Mouse (Mus musculus): ENCODE data around the gene 3110040M04Rik.
"Not testable (repeated sequence)": the region's sequence is repeated elsewhere in the genome, so short reads cannot be mapped to it uniquely, and the experiment has no call there.

Gene 3110040M04Rik

DNA sequence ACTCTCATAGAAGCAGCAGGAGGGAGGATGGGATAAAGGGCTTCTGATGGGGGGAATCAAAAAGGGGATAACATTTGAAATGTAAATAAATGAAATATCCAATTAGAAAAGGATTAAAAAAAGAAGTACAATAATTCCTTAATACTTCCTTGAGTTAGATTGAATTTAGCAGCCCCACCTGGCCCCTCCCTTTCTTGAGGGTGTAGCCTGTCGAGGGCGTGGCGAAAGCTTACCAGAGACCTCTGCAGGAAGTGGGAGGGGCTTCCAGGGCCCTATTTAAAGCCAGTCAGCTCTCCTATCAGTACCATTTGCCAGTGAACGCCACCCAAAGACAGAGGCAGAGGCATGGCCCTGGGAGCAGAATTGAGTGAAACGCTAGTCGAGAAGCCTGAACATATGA is at the start of gene 3110040M04Rik:
Gene 3110040M04Rik (plus strand): TSS at position 304 of the 400 bp plus-strand sequence.
- CTCF ChIA-PET, POLR2A ChIA-PET: not testable (repeated sequence)

DNA sequence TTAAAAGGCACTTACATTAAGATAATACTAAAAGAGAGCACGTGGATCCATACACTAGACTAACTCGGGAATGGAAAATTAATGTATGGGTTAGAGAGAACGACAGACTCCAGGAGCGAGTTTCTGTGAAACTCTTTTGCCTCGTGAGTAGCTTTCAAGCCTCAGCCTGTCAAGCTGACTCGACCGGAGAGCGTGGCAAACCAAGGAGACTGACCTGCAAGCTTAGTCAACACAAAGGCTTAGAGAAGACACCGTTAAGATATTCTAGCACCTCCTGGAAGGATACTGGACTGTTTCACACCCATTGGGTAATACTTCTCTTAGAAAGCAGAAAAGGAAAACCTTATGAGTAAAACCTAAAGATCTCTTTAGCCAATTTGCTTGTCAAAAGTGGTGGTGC is 49.8 kb upstream of the 3110040M04Rik start:
- POLR2A ChIA-PET, CTCF ChIA-PET: not testable (repeated sequence)

DNA sequence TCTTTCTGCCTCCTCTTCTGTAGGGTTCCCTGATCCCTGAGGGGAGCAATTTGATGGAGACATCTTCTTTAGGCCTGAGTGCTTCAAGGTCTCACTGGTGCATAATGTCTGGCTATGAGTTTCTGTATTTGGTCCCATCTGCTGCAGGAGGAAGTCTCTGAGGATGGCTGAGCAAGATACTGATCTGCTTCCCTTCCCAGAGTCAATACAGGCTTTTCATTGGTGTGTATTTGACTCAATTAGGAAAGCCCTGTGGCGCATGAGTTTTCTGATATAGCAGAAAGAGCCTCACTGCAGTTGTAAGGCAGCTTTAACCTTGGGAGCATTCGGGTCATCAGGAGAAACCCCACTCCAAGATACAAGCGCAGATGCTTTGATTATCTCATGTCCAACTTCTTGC is 47.8 kb upstream of the 3110040M04Rik start:
- ChIA-PET CTCF (no interaction called here), POLR2A (no interaction called here)

DNA sequence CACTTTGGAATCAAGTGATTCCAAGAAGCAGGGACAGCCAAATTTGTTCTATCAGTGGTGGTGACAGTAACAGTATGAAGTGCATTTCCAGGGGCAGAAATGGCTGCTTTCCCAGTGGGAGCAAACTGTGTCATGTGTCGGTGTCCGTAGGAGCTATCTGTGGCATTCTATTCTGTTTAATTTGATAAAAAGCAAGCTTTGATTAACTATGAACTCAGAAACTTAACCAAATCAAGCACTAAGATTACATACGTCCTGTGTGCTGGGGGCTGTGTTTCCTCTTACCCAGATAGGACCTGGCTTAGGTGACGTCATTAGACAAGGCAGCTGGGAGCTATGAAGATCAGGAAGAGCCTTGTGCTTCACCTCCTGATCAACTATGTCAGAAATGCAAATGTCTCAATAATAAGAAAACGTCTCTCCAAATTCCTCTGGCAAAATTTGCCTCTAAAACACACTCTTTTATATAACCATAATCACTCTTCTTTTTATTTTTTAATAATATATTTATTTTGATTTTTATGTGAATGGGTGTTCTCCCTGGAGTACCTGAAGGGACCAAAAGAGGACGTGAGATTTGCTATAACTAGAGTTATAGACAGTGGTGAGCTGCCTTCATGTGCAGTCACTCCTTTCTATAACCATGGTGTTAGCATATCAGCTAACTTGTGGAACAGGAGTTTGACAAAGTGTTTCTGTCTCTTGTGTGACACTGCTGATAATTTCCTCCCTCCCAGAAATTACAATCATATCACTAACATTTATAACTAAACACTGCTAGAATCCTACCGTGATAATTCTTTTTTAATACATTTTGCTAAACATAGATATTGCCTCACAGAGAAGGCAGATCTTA is 46.9 kb upstream of the 3110040M04Rik start:
- CTCF ChIA-PET, result no interaction called here
- POLR2A ChIA-PET, result no interaction called here

DNA sequence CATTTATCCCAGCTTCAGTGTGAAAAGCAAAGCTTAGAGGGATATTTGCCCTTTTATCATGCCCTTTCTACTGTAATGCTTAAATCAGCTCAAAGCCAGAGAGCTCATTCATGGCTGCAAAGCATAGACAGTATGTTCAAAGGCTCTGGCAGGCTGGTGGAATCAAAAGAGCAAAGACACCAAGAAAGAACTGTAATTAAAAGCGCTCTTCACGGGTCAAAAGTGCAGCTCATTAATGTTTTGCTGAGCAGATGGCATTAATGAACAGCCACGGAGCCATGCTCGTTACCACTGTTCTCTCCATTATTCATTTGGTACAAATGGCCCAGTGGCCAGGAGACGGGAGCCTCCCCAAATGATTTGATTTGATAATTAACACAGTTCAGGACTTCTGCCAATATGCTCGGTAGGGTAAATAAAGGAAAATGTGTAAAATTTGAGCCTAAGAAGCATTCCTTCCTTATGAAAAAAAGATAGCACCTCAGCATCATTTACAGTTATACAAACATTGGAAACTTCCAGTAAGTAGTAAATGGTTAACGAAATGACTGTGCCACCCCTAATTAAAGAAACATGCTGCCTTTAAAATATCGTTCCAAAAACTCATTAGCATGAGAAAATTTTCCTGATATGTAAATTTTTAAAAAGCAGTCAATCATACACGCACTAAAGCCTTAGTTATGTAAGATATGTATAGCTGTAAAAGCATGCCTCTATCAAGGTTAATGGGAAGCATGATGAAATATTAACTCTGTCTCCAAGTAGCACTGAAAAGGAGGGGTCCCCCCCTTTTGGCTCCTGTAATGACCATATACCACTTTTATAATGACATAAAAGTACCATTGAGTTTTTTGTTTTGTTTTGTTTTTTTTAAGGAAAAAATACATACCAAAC is 45.7 kb upstream of the 3110040M04Rik start:
- ChIA-PET POLR2A (no interaction called here), CTCF (interaction anchor here in 1 of 4 experiments (0.8 kb wide), 1 partner anchor 194 kb away, joined by 3 read pairs; no protein-coding TSS in a partner anchor)

DNA sequence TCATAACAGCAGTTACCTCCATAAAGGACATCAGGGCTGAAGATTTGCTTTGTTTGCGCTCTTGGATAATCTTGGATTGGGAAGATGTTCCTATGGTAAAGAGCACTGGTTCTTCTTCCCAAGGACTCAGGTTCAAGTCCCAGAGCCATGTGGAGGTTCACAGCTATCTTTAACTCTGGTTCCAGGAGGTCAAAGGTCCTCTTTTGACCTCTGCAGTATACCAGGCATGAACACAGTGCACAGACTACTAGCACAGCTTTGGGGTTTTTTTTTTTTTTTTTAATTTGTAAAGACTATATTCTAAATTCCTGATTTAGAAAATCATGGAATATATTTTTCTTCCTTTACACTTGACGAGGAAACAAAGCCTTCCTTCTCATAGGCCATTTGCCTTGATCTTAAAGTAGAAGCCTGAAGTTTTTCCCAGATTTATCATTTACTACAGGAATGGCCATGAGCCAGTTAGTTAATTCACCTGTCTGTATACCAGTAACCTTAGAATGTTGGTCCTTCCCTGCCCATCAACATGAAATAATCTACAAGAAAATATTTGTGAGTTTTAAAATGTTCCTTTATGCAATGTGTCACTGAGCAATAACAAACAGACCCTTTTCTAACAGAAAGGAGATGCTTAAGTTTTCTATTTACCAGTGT is 44.9 kb upstream of the 3110040M04Rik start:
- POLR2A ChIA-PET, result no interaction called here
- CTCF ChIA-PET, result no interaction called here

DNA sequence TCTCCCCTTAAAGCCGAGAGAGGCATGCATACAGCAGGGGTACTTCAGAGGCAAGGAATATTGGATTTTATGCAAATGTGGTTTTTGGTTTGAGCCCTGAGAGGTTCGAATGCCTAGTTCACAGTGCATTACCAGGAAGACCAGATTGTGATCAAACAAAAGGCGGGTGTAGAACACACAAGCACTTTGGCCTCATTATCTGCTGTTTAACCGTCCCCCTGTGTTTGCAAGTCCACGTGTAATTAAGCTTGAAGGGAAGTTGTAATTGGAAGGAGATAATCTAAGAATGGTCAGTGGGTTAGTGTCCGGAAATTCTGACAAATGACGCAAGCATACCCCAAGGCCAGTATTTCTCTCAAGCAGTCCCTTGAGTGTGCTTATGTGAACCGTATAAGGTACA is 37.9 kb upstream of the 3110040M04Rik start:
- POLR2A ChIA-PET, result interaction anchor here in 1 of 4 experiments (2.5 kb wide), 1 partner anchor 12 kb away, joined by 23 read pairs; no protein-coding TSS in a partner anchor
- CTCF ChIA-PET, result no interaction called here

DNA sequence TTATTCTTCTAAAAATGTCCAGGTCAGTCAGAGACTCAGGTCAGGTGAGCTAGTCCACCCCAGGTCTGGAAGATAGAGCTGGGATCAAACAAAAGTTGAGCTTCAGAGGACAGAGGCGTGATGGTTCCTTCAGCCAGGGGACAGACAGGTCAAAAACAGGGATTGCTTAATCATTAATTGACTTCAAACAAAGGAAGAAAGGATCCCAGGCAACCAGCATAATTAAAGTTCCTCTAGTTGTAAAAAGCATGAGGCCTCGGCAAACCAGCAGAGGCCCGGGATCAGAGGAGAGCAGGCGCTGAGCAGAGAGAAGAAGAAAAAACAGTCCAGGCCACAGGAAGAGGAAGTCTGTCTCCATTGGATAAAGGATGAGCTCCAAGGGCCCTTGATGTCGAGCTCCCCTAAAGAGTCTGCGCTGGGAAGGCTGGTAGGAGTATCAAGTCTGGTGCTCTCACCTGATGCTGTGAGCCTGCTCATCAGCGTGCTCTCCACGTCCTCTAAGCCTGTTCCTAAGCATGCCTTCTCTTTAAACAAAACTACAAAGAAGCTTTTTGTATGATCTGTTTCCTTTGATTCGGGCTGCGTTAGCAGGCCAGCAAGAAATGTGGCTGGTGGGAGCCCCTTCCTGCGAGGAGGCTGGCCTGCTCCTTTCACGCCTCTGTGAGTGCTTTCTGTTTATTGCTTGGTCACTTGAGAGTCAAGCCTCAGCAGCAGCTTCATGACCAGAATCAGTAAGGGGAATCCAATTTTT is 36.4 kb upstream of the 3110040M04Rik start:
- CTCF ChIA-PET, result interaction anchor here in 1 of 4 experiments (0.6 kb wide), 1 partner anchor 158 kb away, joined by 3 read pairs; no protein-coding TSS in a partner anchor
- POLR2A ChIA-PET, result interaction anchor here in 3 of 4 experiments (0.6 to 2.5 kb wide), 5 partner anchors 10 to 203 kb away, joined by 4 to 23 read pairs (median 6); no protein-coding TSS in a partner anchor

DNA sequence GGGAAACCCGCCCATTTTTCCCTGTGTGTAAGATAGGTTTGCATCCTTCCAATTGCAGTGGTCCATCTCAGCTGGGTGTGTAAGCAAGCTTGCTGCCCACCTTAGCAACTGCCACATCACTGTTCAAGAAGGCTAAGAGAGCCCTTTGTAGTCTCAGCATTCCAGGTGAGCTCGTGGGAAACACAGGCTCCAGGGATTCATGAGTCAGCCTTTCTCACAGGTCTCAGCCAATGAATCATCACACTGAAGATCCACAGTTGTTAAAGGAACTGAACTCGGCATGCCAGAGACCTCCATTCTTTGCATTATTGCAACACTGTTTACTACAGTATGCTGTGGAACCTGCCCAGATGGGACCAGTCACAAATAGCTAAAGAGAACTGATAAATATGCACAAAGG is 35.3 kb upstream of the 3110040M04Rik start:
- ChIA-PET CTCF (no interaction called here), POLR2A (interaction anchor here in 3 of 4 experiments (1.9 to 2.5 kb wide), 4 partner anchors 8 to 20 kb away, joined by 4 to 23 read pairs (median 10); no protein-coding TSS in a partner anchor)

DNA sequence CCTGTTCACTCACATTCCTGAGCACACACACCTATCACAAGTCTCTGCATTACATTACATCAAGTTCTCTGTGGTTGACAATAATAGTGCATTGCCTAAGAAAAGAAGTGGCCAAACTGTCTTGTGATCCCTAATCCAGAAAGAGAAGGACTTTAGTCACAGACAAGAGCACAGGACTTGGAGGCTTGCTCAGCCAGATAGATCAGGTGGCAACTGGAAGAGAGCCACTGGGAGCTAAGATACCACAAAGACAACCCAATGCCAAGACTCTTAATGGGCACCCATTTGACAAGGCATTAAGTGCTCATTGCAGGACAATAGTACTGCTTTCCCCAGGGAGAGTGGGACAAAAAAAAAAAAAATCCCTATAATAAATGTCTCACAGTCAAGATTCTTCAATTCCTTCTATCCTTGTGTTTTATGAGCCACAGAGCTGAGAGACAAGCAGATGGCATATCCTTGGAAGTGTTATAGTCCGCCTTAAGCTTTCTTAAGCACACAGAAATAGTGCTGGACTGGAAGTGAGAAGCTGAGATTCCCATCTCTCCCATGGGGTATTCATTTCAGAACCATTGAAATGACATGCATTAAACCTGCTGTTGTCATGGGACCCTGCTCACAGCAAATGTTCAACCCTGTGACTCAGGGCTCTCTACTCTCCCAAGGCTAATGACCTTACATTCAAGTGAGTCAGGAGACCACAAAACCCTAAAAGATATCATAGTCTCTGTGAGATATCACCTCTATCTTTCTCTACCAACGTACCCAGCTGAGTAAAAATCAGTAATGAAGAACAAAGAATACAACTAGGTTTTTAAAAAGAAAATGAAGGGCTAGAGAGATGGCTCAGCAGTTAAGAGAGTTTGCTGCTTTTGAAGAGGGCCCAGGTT is 32.1 kb upstream of the 3110040M04Rik start:
- CTCF ChIA-PET, result no interaction called here
- POLR2A ChIA-PET, result interaction anchor here in 2 of 4 experiments (0.6 to 1.2 kb wide), 3 partner anchors 54 to 173 kb away, joined by 3 to 8 read pairs (median 4); partner anchors contain the start of gene Ivns1abp (in 1 of the 2)

DNA sequence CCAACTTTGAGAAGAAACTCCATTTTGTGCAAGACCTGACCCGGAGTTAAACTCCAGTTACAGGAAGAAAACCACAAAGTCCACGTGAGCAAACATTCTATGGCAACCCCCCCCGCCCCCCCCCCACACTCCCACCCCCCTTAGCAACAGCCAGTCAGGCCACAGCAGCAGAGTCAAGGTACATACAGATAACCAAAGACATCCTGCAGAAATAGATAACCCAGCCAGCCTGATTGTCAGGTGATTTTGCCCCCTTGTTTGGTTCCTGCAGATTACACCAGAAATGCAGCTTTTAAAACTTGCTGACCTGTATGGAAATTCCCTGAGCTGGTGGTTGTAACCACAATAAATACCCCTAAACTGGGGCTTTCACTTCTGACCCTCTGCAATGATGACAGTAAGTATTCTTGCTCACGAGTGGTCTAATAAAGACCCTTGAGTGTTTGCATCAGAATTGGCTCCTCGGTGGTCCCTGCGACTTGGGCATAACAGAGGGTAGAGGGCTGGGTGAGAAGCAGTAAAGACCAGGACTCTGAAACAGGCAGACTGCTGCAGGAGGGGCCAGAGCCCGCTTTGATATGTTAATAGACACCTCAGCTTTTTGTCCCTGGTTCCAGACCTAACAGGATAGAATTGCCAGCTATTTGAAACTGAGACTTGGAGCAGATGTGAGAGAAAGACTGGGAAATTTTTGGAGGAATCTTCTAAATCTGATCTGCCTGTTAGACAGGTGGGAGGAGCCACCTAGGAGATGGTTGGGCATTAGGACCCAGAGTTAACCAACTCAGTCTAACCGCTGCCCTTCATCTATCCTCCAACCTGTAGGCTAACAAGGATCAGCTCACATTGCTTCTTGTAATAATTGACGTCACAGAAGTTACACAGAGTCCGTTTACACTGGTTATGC is 26.6 kb upstream of the 3110040M04Rik start:
- CTCF ChIA-PET, result no interaction called here
- POLR2A ChIA-PET, result interaction anchor here (0.6 to 2.7 kb wide), 42 partner anchors 9 to 323 kb away, joined by 3 to 23 read pairs (median 4); partner anchors contain the start of genes Ivns1abp (in 3 of the 4), Rnf2 (in 1 of the 4), Swt1 (in 1 of the 4) and Trmt1l (in 1 of the 4)

DNA sequence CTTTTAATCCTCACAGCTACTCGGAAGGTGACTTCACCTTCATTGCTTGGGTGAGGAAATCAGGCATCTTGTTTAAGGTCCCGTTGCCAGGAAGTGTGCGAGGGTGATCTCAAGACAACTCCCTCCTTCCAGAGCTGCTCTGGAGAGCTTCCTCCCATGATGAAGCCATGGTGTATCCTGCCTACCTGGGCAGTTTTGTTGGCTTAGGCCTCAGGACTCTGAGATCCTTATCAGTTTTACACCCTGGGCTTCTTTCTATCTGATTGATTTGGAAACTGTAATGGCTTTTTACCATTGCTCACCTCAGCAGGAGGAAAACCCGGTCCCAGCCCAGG is 26.0 kb upstream of the 3110040M04Rik start:
- POLR2A ChIA-PET, result interaction anchor here (0.6 to 2.7 kb wide), 25 partner anchors 10 to 251 kb away, joined by 3 to 23 read pairs (median 4); partner anchors contain the start of genes Ivns1abp (in 3 of the 4), Swt1 (in 1 of the 4) and Trmt1l (in 1 of the 4)
- CTCF ChIA-PET, result no interaction called here

DNA sequence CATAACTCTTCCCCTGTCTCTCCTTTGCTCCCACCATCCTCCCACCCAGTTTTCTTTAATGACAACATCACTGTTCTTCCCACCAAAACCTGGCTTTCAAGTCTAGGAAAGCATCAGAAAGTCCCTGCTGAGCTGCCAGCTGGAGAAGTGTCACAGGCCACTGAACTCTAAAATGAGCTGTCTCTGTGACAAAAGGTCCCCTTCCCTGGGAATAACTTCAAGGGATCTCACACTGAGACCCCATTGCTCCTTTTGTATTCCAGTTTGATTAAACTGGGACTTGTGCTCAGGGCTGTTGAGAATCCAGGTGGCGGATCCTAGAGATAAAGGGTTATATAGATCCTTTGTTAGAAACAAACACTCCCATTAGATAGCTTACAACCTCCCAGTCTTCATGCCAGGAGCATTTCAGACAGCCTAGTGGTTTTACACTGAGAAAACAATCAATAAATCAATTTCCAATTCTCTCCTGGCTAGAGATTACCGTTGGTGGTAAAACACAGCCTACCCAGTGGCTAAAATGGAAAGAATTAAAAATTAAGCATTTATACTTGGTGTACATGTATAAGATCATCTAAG is 25.3 kb upstream of the 3110040M04Rik start:
- ChIA-PET CTCF (no interaction called here), POLR2A (interaction anchor here in 3 of 4 experiments (0.6 to 2.7 kb wide), 14 partner anchors 11 to 290 kb away, joined by 3 to 23 read pairs (median 4); partner anchors contain the start of gene Ivns1abp (in 2 of the 3))

DNA sequence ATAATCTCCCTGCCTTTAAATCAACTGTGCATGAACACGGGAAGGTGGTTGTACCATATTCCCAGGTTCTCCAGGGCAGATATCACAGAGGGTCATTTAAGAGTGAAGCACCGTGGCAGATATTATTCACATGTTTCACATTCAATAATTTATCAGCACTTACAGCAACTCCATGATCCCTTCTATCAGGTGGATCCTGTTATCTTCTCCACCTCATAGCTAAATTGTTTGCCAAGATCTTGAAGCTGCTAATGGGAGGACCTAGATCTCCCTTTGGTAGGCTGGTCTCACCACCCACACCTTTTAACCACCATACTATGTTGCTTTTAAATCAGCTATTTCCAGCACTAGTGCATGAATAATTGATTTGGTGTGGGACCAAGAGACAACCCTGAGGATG is 23.8 kb upstream of the 3110040M04Rik start:
- CTCF ChIA-PET, result interaction anchor here in 1 of 4 experiments (1.0 kb wide), 1 partner anchor 71 kb away, joined by 4 read pairs; no protein-coding TSS in a partner anchor
- POLR2A ChIA-PET, result no interaction called here

DNA sequence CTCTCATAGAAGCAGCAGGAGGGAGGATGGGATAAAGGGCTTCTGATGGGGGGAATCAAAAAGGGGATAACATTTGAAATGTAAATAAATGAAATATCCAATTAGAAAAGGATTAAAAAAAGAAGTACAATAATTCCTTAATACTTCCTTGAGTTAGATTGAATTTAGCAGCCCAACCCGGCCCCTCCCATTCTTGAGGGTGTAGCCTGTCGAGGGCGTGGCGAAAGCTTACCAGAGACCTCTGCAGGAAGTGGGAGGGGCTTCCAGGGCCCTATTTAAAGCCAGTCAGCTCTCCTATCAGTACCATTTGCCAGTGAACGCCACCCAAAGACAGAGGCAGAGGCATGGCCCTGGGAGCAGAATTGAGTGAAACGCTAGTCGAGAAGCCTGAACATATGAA is 21.7 kb upstream of the 3110040M04Rik start, which contains the start of gene Gm47985:
Gene Gm47985 (plus strand): TSS at position 272 of the 400 bp plus-strand sequence.
- POLR2A ChIA-PET, CTCF ChIA-PET: not testable (repeated sequence)

DNA sequence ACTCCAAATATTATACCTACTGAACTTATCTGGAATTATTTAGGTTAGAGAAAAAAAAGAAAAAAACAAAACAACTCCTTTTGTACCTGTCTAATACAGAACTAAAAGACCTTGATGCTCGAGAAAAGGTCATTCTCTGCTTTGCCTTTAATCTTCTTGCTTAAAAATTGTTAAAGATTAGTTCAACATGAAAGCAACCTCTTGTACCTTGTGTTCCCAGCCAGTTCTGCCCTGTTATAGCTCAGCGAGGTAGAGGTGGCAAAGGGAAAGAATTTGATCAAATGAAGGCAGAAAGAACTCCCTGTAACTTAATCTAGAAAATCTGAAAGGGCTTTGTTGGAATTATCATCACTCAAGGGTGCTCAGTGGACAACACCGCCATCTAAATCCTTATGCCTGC is 17.7 kb upstream of the 3110040M04Rik start:
- POLR2A ChIA-PET, CTCF ChIA-PET: not testable (repeated sequence)
